ENCODE assay signal across 20 mouse cellular contexts in the genomic region with DNA sequence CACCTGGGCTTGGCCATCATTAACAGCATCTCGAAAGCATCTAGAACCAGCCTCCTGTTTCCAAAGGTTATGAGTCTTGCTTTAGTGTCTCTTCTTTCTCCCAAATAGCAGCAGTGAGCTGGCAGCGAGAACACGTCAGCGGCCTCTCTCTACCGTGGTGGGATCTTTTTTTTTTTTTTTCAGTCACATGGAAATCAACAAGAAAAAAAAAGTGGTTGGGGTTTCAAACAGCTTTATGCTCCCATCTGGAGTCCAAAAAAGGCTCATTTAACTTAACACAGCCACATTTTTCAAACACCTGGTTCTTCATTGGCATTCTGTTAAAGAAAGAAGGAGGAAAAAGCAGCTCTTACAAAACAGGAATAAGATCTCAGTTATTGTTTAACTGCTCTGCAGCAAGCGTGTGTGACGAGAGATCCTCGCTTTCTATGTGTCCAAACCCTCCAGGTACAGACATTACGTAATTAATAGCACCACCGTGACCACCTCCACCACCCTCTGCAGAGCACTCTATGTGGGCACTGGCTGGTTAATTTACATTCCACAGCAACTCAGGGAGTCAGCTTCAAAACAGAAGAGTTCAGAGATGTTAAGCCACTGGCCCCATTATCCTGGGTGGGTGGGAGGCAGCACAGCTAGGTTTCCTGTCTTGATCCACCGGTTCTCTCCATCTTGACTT.
DNase-seq lines count a peak whose midpoint lies in the region; ATAC-seq and TF ChIP-seq lines count a peak whose summit lies in the region.
"Had no signal": no experiment of that assay in that cellular context is flagged by ENCODE, and none has a peak within 500 bp of the region (broad histone marks: within the 10 kb centered on the region; RNA-seq: fewer than 3 reads in every experiment).

No protein-coding gene starts in this region.

- POLR2A ChIA-PET in Patski (lab: Charles Lee): no interaction called here

- no peak overlapping the region for H3K4me3 ChIP-seq in forebrain, embryonic 14.5 days (ENCODE audit: low read depth, low read length)
- no peak overlapping the region for H3K4me3 ChIP-seq in forebrain, embryonic 12.5 days (replicated peaks)
- H3K4me3 ChIP-seq in kidney, embryonic 14.5 days (ENCODE audit: low read length): no peak overlapping the region
- H3K4me3 ChIP-seq in kidney, postnatal 0 days (replicated peaks; ENCODE audit: low read depth, low read length): no peak overlapping the region
- H3K4me3 ChIP-seq: limb, embryonic 12.5 days; myocyte had no signal

- DNase-seq in forebrain, embryonic 14.5 days (ENCODE audit: low spot score): peak; percentile 9
- peak; percentile 44 for DNase-seq in kidney, adult 9 months
- DNase-seq in Patski (ENCODE audit: low read depth, low spot score): peak; percentile 25
- no peak for DNase-seq in kidney, postnatal 0 days (ENCODE audit: low spot score)
- no peak for DNase-seq in gastrocnemius, postnatal 10 days
- DNase-seq in spleen, adult 12 weeks (ENCODE audit: low spot score): no peak
- DNase-seq: adrenal gland, postnatal 10 days; heart, adult 18-20 months; heart, postnatal 10 days; liver, postnatal 0 days; lung, postnatal 36 days; spleen, adult 18-20 months; thymus, postnatal 36 days had no signal

- no peak for ATAC-seq in forebrain, embryonic 14.5 days
- no peak for ATAC-seq in forebrain, embryonic 12.5 days (ENCODE audit: low FRiP score)
- ATAC-seq in kidney, embryonic 14.5 days (ENCODE audit: low FRiP score, low TSS enrichment): no peak
- no peak for ATAC-seq in Patski
- peak; percentile 68; the same call in 1 of the 2 replicates for ATAC-seq in kidney, postnatal 0 days (replicated peaks; ENCODE audit: low FRiP score, low read depth)
- ATAC-seq: forebrain, embryonic 16.5 days; hindbrain, postnatal 0 days; liver, postnatal 0 days had no signal

- no peaks in the 10 kb centered on the region for H3K9me3 ChIP-seq in forebrain, embryonic 14.5 days (replicated peaks; ENCODE audit: control insufficient read depth, low read length)
- no peaks in the 10 kb centered on the region for H3K9me3 ChIP-seq in forebrain, embryonic 12.5 days
- no peaks in the 10 kb centered on the region for H3K9me3 ChIP-seq in kidney, embryonic 14.5 days (ENCODE audit: control insufficient read depth, low read length)
- no peaks in the 10 kb centered on the region for H3K9me3 ChIP-seq in kidney, postnatal 0 days (replicated peaks; ENCODE audit: low read length)
- H3K9me3 ChIP-seq: limb, embryonic 12.5 days had no signal

- WGBS in forebrain, embryonic 14.5 days: 79% methylated on average over 11 of the region's 11 CpGs
- WGBS in forebrain, embryonic 12.5 days: 83% methylated on average over 11 of the region's 11 CpGs
- WGBS in kidney, embryonic 14.5 days: 65% methylated on average over 11 of the region's 11 CpGs
- WGBS in kidney, postnatal 0 days: 48% methylated on average over 11 of the region's 11 CpGs

- no peaks in the 10 kb centered on the region for H3K4me1 ChIP-seq in forebrain, embryonic 14.5 days (ENCODE audit: control insufficient read depth, insufficient read depth, low read length)
- no peaks in the 10 kb centered on the region for H3K4me1 ChIP-seq in forebrain, embryonic 12.5 days
- H3K4me1 ChIP-seq in kidney, embryonic 14.5 days (ENCODE audit: control insufficient read depth, insufficient read depth, low read length): no peaks in the 10 kb centered on the region
- peaks cover 4% of the 10 kb centered on the region; the same call in 1 of the 2 replicates for H3K4me1 ChIP-seq in kidney, postnatal 0 days (replicated peaks; ENCODE audit: insufficient read depth, low read length)

- no peak overlapping the region for H3K4me2 ChIP-seq in forebrain, embryonic 14.5 days (ENCODE audit: low read length)
- H3K4me2 ChIP-seq in forebrain, embryonic 12.5 days: no peak overlapping the region
- H3K4me2 ChIP-seq in kidney, embryonic 14.5 days (replicated peaks; ENCODE audit: low read depth, low read length): no peak overlapping the region
- no peak overlapping the region for H3K4me2 ChIP-seq in kidney, postnatal 0 days (ENCODE audit: low read length)
- H3K4me2 ChIP-seq: limb, embryonic 12.5 days; midbrain, embryonic 11.5 days had no signal

- H3K27me3 ChIP-seq in forebrain, embryonic 14.5 days (replicated peaks; ENCODE audit: control insufficient read depth, insufficient read depth, low read length): no peaks in the 10 kb centered on the region
- H3K27me3 ChIP-seq in forebrain, embryonic 12.5 days: no peaks in the 10 kb centered on the region
- H3K27me3 ChIP-seq in kidney, embryonic 14.5 days (ENCODE audit: control insufficient read depth, insufficient read depth, low read length): no peaks in the 10 kb centered on the region
- peaks cover 2% of the 10 kb centered on the region for H3K27me3 ChIP-seq in Patski
- H3K27me3 ChIP-seq in kidney, postnatal 0 days (ENCODE audit: insufficient read depth, low read length): no peaks in the 10 kb centered on the region
- H3K27me3 ChIP-seq: limb, embryonic 12.5 days had no signal

- in situ Hi-C loops in Patski (cut with MboI; ENCODE audit: low pct_unique_long_range_greater_than_20kb): no loop called here

- H3K36me3 ChIP-seq in forebrain, embryonic 14.5 days (ENCODE audit: control insufficient read depth, insufficient read depth, low read length): no peaks in the 10 kb centered on the region
- H3K36me3 ChIP-seq in forebrain, embryonic 12.5 days (replicated peaks): no peaks in the 10 kb centered on the region
- H3K36me3 ChIP-seq in kidney, embryonic 14.5 days (ENCODE audit: control insufficient read depth, insufficient read depth, low read length): no peaks in the 10 kb centered on the region
- H3K36me3 ChIP-seq in kidney, postnatal 0 days (ENCODE audit: insufficient read depth, low read length): no peaks in the 10 kb centered on the region
- H3K36me3 ChIP-seq: limb, embryonic 12.5 days had no signal

- CTCF ChIA-PET in Patski (lab: Charles Lee): no interaction called here

- no peak overlapping the region for H3K27ac ChIP-seq in forebrain, embryonic 14.5 days (ENCODE audit: low read depth, low read length)
- H3K27ac ChIP-seq in forebrain, embryonic 12.5 days: no peak overlapping the region
- no peak overlapping the region for H3K27ac ChIP-seq in kidney, embryonic 14.5 days (ENCODE audit: low read depth, low read length)
- H3K27ac ChIP-seq in kidney, postnatal 0 days: 0 out of 2 replicates have a peak overlapping the region, but pooled peaks have one; percentile 9
- H3K27ac ChIP-seq: hindbrain, postnatal 0 days; limb, embryonic 12.5 days had no signal

- no peak for TF ChIP-seq CTCF in Patski (IDR thresholded peaks at IDR 0.05)
- no peak for TF ChIP-seq CTCF in kidney, postnatal 0 days (IDR thresholded peaks at IDR 0.05; ENCODE audit: low read depth)

- no peak overlapping the region for H3K9ac ChIP-seq in forebrain, embryonic 14.5 days (ENCODE audit: low read length)
- no peak overlapping the region for H3K9ac ChIP-seq in forebrain, embryonic 12.5 days
- H3K9ac ChIP-seq in kidney, embryonic 14.5 days (ENCODE audit: low read depth, low read length): no peak overlapping the region
- no peak overlapping the region for H3K9ac ChIP-seq in kidney, postnatal 0 days (ENCODE audit: low read depth, low read length)
- H3K9ac ChIP-seq: limb, embryonic 12.5 days; liver, postnatal 0 days had no signal

Comparison
In these comparisons a context has a peak if more than half of its experiments do, and no peak if none do; other contexts are left out.
1. DNase-seq: peak in forebrain, embryonic 14.5 days (single experiment), kidney, adult 9 months (single experiment) and Patski (single experiment); none in kidney, postnatal 0 days (single experiment), gastrocnemius, postnatal 10 days (single experiment) and spleen, adult 12 weeks (single experiment).